Mouse (Mus musculus): ENCODE measurements around the gene BC049715.

GRCm38 (mm10) chr6:136848971-136849370 is 21.5 kb downstream of the BC049715 start:
- TF ChIP-seq EP300 (optimal IDR thresholded peaks at IDR 0.05) (no peak), CTCF (IDR thresholded peaks at IDR 0.05; ENCODE audit: low read depth) (no peak)

Data from stomach, postnatal 0 days (tissue).